Mouse (Mus musculus) cerebral cortex, adult 2 months (tissue): Measurements from ENCODE around the gene Sbds.

Experiments
- WGBS: fragments of 180-500 bp; shearing (Covaris S2); methylation state at CpG from one replicate; pipeline ENCODE4 v1.1.7; 2018; 5-methylcytosine and 5-hydroxymethylcytosine counted together

Sbds gene

GRCm38 (mm10) chr5:130200233-130201029 is 54.9 kb downstream of the Sbds start:
- WGBS = 79% methylated on average over 10 of the region's 10 CpGs

GRCm38 (mm10) chr5:130197981-130198380 is 57.3 kb downstream of the Sbds start:
- WGBS = 91% methylated on average over 7 of the region's 7 CpGs

GRCm38 (mm10) chr5:130197454-130197853 is 57.9 kb downstream of the Sbds start:
- 76% methylated on average over 3 of the region's 3 CpGs for WGBS

GRCm38 (mm10) chr5:130196307-130196706 is 59.0 kb downstream of the Sbds start:
- WGBS = 76% methylated on average over 1 of the region's 1 CpGs
